Mouse (Mus musculus) c-Kit-positive CD71-positive TER-119-negative erythroid progenitor cells, embryonic 14.5 days (primary cell): ENCODE measurements around the gene Olfr164.

Source experiments
- DNase-seq: peaks from one replicate; pipeline ENCODE4 v3.0.0-alpha.2; 2013; ENCODE audit warnings: low read depth

Gene Olfr164

DNA sequence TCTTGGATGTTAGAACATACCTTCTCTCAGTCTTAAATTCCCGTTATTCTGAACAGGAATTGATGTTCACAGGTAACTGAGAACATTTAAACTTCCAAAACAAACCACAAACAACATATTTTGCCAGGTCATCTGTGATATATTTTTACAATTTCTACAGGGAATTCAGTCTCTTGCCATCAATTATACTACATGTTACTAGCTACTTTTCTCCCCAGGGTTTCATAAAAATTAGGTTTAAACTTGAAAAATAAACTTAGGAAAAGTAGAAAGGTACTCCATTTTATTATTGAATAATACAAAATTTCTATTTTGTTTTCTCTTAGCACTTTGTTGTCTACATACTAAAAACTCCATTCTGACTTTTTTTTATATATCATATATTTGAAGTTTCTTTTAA lies at the start of gene Olfr164:
Gene Olfr164, minus strand, starts transcription at position 101 of the 400 bp plus-strand sequence.
- no peak for DNase-seq

DNA sequence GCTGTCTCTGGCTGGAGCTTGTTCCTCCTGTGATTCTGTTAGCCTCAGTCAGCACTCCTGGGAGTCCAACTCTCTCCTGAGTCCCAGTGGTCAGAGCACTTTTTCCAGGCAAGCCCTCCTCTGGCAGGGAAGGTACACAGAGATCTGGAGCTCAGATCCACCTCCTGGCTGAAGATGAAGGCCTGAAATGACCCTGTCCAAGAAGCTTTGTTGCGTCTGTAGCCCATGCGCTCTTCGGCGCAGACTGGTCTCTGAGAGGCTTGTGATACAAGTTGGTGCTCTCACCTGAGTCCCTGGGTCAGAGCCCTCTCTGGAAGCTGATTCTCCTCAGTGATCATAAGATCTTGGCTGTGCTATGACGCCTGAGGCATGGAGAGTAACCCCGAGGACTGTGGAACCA lies 35.2 kb upstream of the Olfr164 start:
- DNase-seq, result no peak

DNA sequence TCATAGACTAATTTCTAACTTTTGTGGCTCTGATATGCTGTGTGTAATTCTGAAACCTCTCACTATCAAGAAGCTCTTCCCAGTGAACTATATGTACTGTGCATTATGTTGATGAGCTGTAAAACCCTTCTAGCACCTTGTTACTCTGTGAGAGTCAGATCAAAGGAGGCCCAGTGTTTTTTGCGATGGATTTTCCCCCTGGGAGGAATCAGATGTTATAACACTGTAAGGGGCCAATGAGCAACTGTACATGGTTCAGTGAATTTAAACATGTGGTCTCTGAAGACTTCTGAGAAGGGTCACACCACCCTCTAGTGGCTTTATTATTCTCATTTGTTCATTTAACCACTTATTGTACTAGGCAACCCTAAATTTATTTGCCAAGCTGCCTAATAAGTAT lies 50.6 kb downstream of the Olfr164 start:
- no peak for DNase-seq

DNA sequence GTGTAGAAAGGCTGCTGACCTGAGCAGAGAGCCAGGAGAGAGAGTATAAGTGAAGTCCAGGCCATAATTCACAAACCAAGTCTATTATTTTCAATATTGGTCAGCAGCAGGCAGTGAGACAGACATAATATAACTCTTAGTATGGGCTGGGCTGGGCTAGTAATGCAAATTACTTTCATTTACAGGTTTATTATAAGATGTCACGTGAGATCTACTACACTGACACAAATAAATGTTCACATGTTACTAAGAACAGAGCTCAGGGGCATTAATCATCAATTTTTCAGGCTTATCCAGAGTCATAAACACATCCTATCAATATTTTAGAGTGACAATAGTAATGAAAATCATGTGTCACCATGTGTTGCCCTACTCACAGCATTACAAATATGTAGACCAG lies 53.1 kb downstream of the Olfr164 start:
- DNase-seq, result no peak

DNA sequence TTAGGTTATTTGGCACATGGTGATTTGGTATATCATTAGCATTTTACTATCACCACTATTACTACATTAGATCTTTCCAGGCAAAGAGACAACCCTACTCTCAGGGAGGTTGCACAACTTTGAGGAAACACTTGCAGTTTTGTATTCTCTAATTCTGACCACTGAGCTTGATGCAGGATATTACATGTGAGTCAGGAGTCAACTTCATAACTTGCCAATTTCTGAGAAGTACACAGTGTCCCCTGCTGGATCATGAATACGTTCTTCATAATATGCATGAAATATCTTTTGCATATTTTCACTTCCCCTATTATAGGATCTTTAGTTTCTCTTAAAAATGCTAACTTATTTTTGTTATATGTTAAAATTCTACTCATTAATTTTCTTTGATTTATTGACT lies 68.0 kb downstream of the Olfr164 start:
- no peak for DNase-seq

DNA sequence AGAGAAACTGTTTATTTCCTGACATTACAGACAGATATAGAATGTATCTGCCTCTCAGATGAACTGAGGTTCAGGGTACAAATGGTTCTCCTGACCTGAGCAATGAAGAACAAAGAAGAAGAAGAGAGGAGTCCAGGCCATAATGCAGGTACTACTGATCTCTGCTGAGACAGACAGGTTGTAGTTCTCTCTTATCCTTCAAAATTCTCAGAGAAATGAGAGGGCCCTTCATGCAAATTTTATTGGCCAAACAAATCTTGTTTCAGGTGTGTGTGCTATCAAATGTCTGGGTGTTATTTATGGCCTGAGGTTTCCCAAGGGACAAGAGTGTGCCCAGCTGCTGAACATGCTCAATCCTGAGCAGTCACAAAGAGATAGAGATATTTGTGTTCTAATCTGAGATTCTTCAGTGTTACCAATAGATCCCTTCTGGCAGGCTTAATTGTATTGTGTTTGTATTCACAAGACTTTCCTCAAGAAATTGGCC lies 72.3 kb downstream of the Olfr164 start:
- DNase-seq, result no peak

DNA sequence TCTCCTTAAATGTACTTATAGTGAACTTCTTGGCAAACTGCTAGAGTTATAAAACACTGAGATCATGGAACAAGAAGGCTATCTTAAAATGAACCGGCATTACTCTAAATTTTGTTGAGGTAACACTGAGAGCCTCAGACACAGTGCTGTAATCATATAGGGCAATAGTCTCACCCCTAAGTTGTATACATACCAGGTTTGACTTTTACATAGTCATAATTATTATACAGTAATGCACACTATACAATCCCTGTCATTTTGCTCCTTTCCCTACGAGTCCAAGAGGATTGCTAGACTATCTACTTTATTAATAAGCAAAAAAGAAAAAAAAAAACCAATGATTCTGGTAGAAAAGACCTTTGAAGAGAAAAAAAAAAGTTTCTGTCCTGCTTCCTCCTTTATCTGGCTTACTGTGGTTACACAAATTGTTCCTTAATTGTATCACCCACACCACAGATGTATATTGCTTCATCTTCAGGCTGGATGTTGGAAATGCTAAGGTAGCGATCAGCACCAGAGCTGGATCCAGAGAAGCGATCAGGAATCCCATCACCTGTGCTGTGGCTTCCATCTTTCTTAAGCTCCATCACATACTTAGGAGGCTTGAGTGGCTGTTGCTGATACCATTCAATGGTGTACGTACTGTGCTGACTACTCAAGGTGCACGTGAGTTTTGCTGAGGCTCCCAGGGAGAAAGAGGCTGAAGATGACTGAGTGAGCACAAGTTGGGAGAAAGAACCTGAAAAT lies 72.9 kb downstream of the Olfr164 start:
- DNase-seq, result no peak

DNA sequence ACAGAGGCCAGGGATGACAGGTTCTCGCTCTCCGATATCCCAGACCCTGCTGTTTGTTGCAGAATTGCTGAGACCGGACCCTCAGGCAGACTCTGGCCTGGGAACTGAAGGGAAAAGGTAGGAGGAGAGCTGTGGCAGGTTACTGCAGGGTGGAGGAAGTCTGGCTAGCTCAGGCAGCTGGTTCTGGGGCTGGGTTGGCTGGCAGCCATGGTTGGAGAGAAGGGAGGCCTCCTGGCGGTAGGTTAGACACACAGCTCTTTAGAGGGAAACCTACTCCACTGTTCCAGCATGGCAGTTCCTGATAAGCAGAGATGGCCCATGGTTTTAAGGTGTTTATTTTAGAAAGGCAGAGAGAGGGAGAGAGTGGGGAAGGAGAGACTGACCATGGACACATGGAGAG lies 77.1 kb downstream of the Olfr164 start:
- DNase-seq, result no peak
